Mouse (Mus musculus): Measurements from ENCODE around the gene Ndufa9.

GRCm38 (mm10) chr6:126788863-126789262 is 60.1 kb downstream of the Ndufa9 start:
- TF ChIP-seq CTCF (IDR thresholded peaks at IDR 0.05; ENCODE audit: insufficient read depth, low read depth, low read length) (no peak), POLR2A (IDR thresholded peaks at IDR 0.05; ENCODE audit: insufficient read depth, low read depth, low read length) (no peak)
